Mouse (Mus musculus) adrenal gland, adult 8-10 months (tissue): ENCODE data around the gene D17Wsu92e. TPM values are rescaled to one million over a fixed set of nuclear protein-coding genes. Genes with fewer than 3 reads are reported as not detected.
A peak's percentile ranks its signal among the peaks of the same experiment; 100 is the strongest.

Experiments
- DNase-seq: peaks from one replicate; pipeline ENCODE4 v3.0.0; 2022
- total RNA-seq, 4 experiments: library from RNA; stranded (reverse); gene quantifications; 2 replicates each; pipeline ENCODE4 v1.2.4; 2022

D17Wsu92e gene
- total RNA-seq, 4 experiments from 2014 or later: 149 to 177 (median 165) TPM

- DNase-seq: no peak
Observed at GRCm38 (mm10) chr17:27740961-27741360, 79.5 kb downstream of the D17Wsu92e start.

- DNase-seq: no peak
Observed at GRCm38 (mm10) chr17:27734344-27735073, 85.9 kb downstream of the D17Wsu92e start.

GRCm38 (mm10) chr17:27732694-27733093 is 87.8 kb downstream of the D17Wsu92e start:
- DNase-seq: no peak

- no peak for DNase-seq
Observed at GRCm38 (mm10) chr17:27732152-27732551, 88.3 kb downstream of the D17Wsu92e start.

- DNase-seq: no peak
Observed at GRCm38 (mm10) chr17:27728770-27729169, 91.7 kb downstream of the D17Wsu92e start, which contains the start of gene Spdef. Gene Spdef, minus strand, starts transcription at chr17:27728955.

GRCm38 (mm10) chr17:27726527-27726926 is 93.9 kb downstream of the D17Wsu92e start:
- no peak for DNase-seq

GRCm38 (mm10) chr17:27725412-27725811 is 95.0 kb downstream of the D17Wsu92e start:
- DNase-seq: no peak

- DNase-seq: no peak
Observed at GRCm38 (mm10) chr17:27725011-27725410, 95.4 kb downstream of the D17Wsu92e start.

GRCm38 (mm10) chr17:27724327-27724726 is 96.1 kb downstream of the D17Wsu92e start:
- no peak for DNase-seq

GRCm38 (mm10) chr17:27721125-27721664 is 99.3 kb downstream of the D17Wsu92e start:
- DNase-seq: no peak

- DNase-seq: no peak
Observed at GRCm38 (mm10) chr17:27720326-27720725, 100.1 kb downstream of the D17Wsu92e start.

- no peak for DNase-seq
Observed at GRCm38 (mm10) chr17:27719663-27720062, 100.8 kb downstream of the D17Wsu92e start.

GRCm38 (mm10) chr17:27718250-27718649 is 102.2 kb downstream of the D17Wsu92e start:
- DNase-seq: no peak

- no peak for DNase-seq
Observed at GRCm38 (mm10) chr17:27716804-27717203, 103.6 kb downstream of the D17Wsu92e start.

- no peak for DNase-seq
Observed at GRCm38 (mm10) chr17:27712832-27713231, 107.6 kb downstream of the D17Wsu92e start.

GRCm38 (mm10) chr17:27709650-27710049 is 110.8 kb downstream of the D17Wsu92e start:
- DNase-seq: no peak

- DNase-seq: peak; percentile 67
Observed at GRCm38 (mm10) chr17:27707954-27708661, 112.3 kb downstream of the D17Wsu92e start.

GRCm38 (mm10) chr17:27705661-27706060 is 114.8 kb downstream of the D17Wsu92e start:
- DNase-seq: no peak

- DNase-seq: peak; percentile 34
Observed at GRCm38 (mm10) chr17:27703961-27704621, 116.4 kb downstream of the D17Wsu92e start.

- DNase-seq: no peak
Observed at GRCm38 (mm10) chr17:27702518-27702917, 117.9 kb downstream of the D17Wsu92e start.

- no peak for DNase-seq
Observed at GRCm38 (mm10) chr17:27701856-27702255, 118.6 kb downstream of the D17Wsu92e start.
